Mouse (Mus musculus) intestine, postnatal 0 days (tissue): Measurements from ENCODE around the gene Atxn2. TPM values are rescaled to one million over a fixed set of nuclear protein-coding genes. Genes with fewer than 3 reads are reported as not detected.

Experiments
- ATAC-seq: fragments of 200-750 bp; cut with Nextera tagmentation; 2 replicates; pipeline ENCODE4 v1.8.0; 2017; ENCODE audit warnings: mild to moderate bottlenecking, moderate TSS enrichment, moderate library complexity
- H3K27ac ChIP-seq: fragments of 300-500 bp; sonication (generic); 2 replicates; pipeline ENCODE4 v1.5.1; 2014; ENCODE audit warnings: mild to moderate bottlenecking, low read depth, low read length, moderate library complexity
- H3K27me3 ChIP-seq: fragments of 300-500 bp; sonication (generic); replicated peaks from 2 replicates; pipeline ENCODE4 v1.6.1; 2014; ENCODE audit warnings: low read length, mixed read lengths; ENCODE audit not compliant: control insufficient read depth, insufficient read depth
- H3K36me3 ChIP-seq: fragments of 300-500 bp; sonication (generic); 2 replicates; pipeline ENCODE4 v1.6.1; 2014; ENCODE audit warnings: mild to moderate bottlenecking, moderate library complexity; ENCODE audit not compliant: control insufficient read depth, insufficient read depth
- H3K4me1 ChIP-seq: fragments of 300-500 bp; sonication (generic); replicated peaks from 2 replicates; pipeline ENCODE4 v1.6.1; 2014; ENCODE audit warnings: antibody characterized with exemption, low read length, mixed read lengths; ENCODE audit not compliant: control insufficient read depth, insufficient read depth
- H3K4me2 ChIP-seq: fragments of 300-500 bp; sonication (generic); replicated peaks from 2 replicates; pipeline ENCODE4 v1.6.1; 2014; ENCODE audit warnings: low read depth, mild to moderate bottlenecking, moderate library complexity
- H3K4me3 ChIP-seq: fragments of 300-500 bp; sonication (generic); 2 replicates; pipeline ENCODE4 v1.5.1; 2014; ENCODE audit warnings: low read depth, low read length
- H3K9ac ChIP-seq: fragments of 300-500 bp; sonication (generic); 2 replicates; pipeline ENCODE4 v1.6.1; 2014; ENCODE audit warnings: mild to moderate bottlenecking, low read depth, low read length
- H3K9me3 ChIP-seq: fragments of 300-500 bp; sonication (generic); 2 replicates; pipeline ENCODE4 v1.6.1; 2016; ENCODE audit warnings: mixed run types; ENCODE audit not compliant: control insufficient read depth
- CTCF ChIP-seq: sonication (generic); IDR thresholded peaks from 2 replicates; pipeline ENCODE4 v1.5.1; 2016; ENCODE audit warnings: low read depth, mild to moderate bottlenecking, control low read depth, antibody characterized with exemption, moderate library complexity
- WGBS: fragments of 180-500 bp; shearing (Covaris S2); extraction: QIAGEN DNeasy Blood & Tissue Kit; methylation state at CpG from one replicate; pipeline ENCODE4 v1.1.7; 2014; 5-methylcytosine and 5-hydroxymethylcytosine counted together
- polyA plus RNA-seq: library from polyadenylated mRNA; unstranded; fragments of >200 nt; fragmentation: Nextera tagmentation; extraction: Ambion mirVana; gene quantifications from 2 replicates; pipeline ENCODE4 v1.2.1, GENCODE M21; 2015

The Atxn2 gene
- polyA plus RNA-seq, 1 experiment from 2014 or later = 54.3 TPM

- TF ChIP-seq CTCF = no peak
- Histone ChIP-seq H3K4me3 (no peak overlapping the region), H3K4me1 (no peaks in the 10 kb centered on the region), H3K36me3 (peaks cover 60% of the 10 kb centered on the region), H3K27me3 (no peaks in the 10 kb centered on the region), H3K9ac (no peak overlapping the region), H3K4me2 (no peak overlapping the region), H3K27ac (no peak overlapping the region), H3K9me3 (no peaks in the 10 kb centered on the region)
- WGBS = 55% methylated on average over 5 of the region's 5 CpGs
- ATAC-seq = no peak
These were observed 98.6 kb downstream of the Atxn2 start for GRCm38 (mm10) chr5:121809667-121810224.

DNA sequence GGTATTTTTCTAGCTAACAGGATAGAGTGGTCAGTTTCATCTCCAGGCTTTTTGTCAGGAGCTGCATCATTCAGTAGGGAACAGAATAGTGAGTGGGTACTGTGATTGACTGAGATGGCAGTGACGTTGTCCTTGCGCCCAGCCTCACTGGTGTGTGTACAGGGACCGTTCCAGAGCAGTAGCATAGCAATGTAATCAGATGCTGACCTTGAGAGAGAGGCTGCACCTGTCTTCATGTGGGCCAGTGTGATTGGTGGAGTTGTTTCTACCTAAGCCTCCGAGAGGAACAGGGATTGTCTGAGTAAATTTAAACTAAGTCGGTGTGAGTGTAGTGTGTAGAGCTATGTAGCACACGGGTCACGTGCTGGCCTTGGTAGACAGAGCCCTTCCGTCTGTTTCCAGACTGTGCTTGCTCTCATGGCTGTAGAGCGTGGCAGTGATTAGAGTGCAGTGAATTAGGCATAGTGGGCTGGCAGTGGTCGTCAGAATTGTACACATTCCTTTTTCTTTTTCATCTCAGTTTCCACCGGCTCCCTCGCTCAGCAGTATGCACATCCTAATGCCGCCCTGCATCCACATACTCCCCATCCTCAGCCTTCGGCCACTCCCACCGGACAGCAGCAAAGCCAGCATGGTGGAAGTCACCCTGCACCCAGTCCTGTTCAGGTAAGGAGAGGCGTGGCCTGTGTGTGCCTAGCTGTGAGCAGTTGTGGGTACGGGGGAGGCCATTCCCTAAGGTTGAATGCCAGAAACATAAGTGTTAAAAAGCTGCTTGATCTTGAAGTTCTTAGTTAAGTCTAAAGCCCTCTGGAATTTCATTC, 99.4 kb downstream of the Atxn2 start:
- H3K4me2 ChIP-seq = no peak overlapping the region
- no peak for TF ChIP-seq CTCF
- H3K4me3 ChIP-seq = no peak overlapping the region
- H3K9me3 ChIP-seq = no peaks in the 10 kb centered on the region
- no peaks in the 10 kb centered on the region for H3K4me1 ChIP-seq
- no peak overlapping the region for H3K9ac ChIP-seq
- no peak for ATAC-seq
- H3K27me3 ChIP-seq = no peaks in the 10 kb centered on the region
- WGBS = 80% methylated on average over 17 of the region's 17 CpGs
- H3K36me3 ChIP-seq = peaks cover 55% of the 10 kb centered on the region
- no peak overlapping the region for H3K27ac ChIP-seq

GRCm38 (mm10) chr5:121811485-121811931, 100.4 kb downstream of the Atxn2 start:
- ATAC-seq = no peak

GRCm38 (mm10) chr5:121812526-121813243, 101.5 kb downstream of the Atxn2 start:
- H3K4me2 ChIP-seq = no peak overlapping the region
- no peaks in the 10 kb centered on the region for H3K4me1 ChIP-seq
- no peak for TF ChIP-seq CTCF
- peaks cover 67% of the 10 kb centered on the region for H3K36me3 ChIP-seq
- WGBS = 82% methylated on average over 7 of the region's 7 CpGs
- H3K9ac ChIP-seq = no peak overlapping the region
- no peaks in the 10 kb centered on the region for H3K27me3 ChIP-seq
- H3K4me3 ChIP-seq = no peak overlapping the region
- no peak for ATAC-seq
- no peaks in the 10 kb centered on the region for H3K9me3 ChIP-seq
- no peak overlapping the region for H3K27ac ChIP-seq

More at GRCm38 (mm10) chr5:121811485-121811931, 100.4 kb downstream of the Atxn2 start:
- H3K4me3 ChIP-seq = no peak overlapping the region
- no peaks in the 10 kb centered on the region for H3K4me1 ChIP-seq
- peaks cover 58% of the 10 kb centered on the region for H3K36me3 ChIP-seq
- H3K9me3 ChIP-seq = no peaks in the 10 kb centered on the region
- H3K9ac ChIP-seq = no peak overlapping the region
- no peak overlapping the region for H3K4me2 ChIP-seq
- no peak for TF ChIP-seq CTCF
- H3K27me3 ChIP-seq = no peaks in the 10 kb centered on the region
- WGBS = 86% methylated on average over 5 of the region's 5 CpGs
- H3K27ac ChIP-seq = no peak overlapping the region

- Histone ChIP-seq H3K4me3 (no peak overlapping the region), H3K36me3 (peaks cover 74% of the 10 kb centered on the region), H3K9me3 (no peaks in the 10 kb centered on the region), H3K27ac (no peak overlapping the region), H3K4me2 (no peak overlapping the region), H3K9ac (no peak overlapping the region), H3K27me3 (no peaks in the 10 kb centered on the region), H3K4me1 (no peaks in the 10 kb centered on the region)
- no peak for ATAC-seq
- 95% methylated on average over 10 of the region's 10 CpGs for WGBS
- no peak for TF ChIP-seq CTCF
These were observed 102.6 kb downstream of the Atxn2 start for GRCm38 (mm10) chr5:121813744-121814143.

DNA sequence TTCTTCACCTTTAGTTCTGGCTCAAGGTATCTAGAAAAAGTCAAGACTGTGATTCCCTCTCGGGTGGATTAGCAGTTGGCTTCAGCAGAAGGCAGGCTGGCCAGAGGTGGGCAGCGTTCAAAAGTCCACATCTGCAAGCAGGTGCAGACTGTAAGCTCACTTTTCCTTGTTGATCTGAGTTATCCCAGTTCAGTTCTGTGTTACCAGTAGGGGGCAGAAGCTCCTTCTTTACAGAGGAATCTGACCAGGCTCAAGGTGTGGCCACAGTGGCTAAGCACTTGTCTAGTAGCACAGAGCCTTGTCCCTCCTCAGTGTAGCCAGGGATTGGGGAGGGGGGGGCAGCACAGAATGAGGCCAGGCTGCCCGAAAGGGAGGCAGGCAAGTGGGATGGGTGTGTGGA, 103.9 kb downstream of the Atxn2 start:
- Histone ChIP-seq H3K4me1 (no peaks in the 10 kb centered on the region), H3K9me3 (no peaks in the 10 kb centered on the region), H3K4me3 (no peak overlapping the region), H3K27me3 (no peaks in the 10 kb centered on the region), H3K4me2 (no peak overlapping the region), H3K36me3 (peaks cover 85% of the 10 kb centered on the region), H3K9ac (no peak overlapping the region), H3K27ac (no peak overlapping the region)
- WGBS = 44% methylated on average over 3 of the region's 3 CpGs
- peak; percentile 88 for TF ChIP-seq CTCF
- peak; percentile 59 for ATAC-seq
